Mouse (Mus musculus) heart, postnatal 36 days (tissue): ENCODE results near the gene Jmjd1c. TPM values are rescaled to one million over a fixed set of nuclear protein-coding genes. Genes with fewer than 3 reads are reported as not detected.
A peak's percentile ranks its signal among the peaks of the same experiment; 100 is the strongest.

ENCODE experiments used
- DNase-seq, 2 experiments: peaks; one replicate each; pipeline ENCODE4 v3.0.0; 2021 to 2022
- intact Hi-C: fragments of 180-260 bp; cut with DNase I; formaldehyde crosslinking; loops from one replicate; pipeline ENCODE4 v1.15.1; 2025
- total RNA-seq, 2 experiments: library from RNA; stranded (reverse); gene quantifications; 2 replicates each; pipeline ENCODE4 v1.2.3; 2021

Gene Jmjd1c
- 10 to 100 TPM; 39.4 to 41.1 TPM for total RNA-seq

- peak; percentile 74 to 87 for DNase-seq
- intact Hi-C loops = loop anchor here (1.0 to 5.0 kb wide), 5 partner anchors 31 to 185 kb away; no protein-coding TSS in a partner anchor
Measured at GRCm38 (mm10) chr10:67095798-67096620, at the start of gene Jmjd1c. Gene Jmjd1c, plus strand, starts transcription at chr10:67096125.

DNA sequence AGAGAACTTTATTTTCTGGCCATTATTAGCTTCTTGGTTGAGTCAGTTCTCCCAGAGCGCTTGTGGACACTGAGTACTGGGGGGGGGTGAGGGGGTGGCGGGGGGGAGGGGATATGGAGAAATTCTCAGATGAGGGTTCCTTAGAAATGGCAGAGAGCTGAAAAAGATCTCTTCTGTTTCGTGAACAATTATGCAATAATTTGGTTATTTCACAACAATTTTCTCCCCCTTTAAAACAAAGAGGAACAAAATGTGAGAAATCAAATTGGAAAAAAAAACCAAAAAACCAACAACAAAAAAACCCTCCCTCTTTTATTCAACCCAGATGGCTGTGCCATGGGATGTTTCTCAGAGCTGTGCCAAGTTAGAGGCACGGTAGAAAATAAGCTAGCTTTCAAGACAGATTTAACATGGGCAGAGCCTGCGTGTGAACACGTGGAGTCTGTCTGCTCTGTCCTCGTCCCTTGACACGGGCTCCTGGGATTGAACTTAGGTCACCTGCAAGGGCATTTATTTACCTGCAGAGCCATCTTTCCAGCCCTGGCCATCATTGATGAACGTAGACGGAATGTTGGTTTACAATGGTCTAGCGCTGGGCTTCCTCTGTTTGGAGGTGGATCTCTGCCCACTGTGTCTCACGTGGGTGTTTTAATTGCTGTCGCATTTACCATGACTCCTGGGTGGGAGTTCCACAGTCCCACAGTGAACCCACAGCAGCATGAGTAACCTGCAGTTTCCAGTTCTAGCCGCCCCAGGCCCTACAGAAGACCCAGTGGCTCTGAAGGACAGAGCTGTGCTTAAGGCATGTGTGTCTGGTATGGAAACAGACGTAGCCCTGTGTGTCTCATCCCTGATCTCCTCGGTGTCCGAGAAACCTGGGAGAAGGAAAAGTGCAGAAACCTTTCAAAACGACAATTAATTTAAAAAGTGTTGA, 47.9 kb upstream of the Jmjd1c start:
- no peak for DNase-seq
- intact Hi-C loops = loop anchor here (2.0 kb wide), 1 partner anchor 21 kb away; no protein-coding TSS in a partner anchor

DNA sequence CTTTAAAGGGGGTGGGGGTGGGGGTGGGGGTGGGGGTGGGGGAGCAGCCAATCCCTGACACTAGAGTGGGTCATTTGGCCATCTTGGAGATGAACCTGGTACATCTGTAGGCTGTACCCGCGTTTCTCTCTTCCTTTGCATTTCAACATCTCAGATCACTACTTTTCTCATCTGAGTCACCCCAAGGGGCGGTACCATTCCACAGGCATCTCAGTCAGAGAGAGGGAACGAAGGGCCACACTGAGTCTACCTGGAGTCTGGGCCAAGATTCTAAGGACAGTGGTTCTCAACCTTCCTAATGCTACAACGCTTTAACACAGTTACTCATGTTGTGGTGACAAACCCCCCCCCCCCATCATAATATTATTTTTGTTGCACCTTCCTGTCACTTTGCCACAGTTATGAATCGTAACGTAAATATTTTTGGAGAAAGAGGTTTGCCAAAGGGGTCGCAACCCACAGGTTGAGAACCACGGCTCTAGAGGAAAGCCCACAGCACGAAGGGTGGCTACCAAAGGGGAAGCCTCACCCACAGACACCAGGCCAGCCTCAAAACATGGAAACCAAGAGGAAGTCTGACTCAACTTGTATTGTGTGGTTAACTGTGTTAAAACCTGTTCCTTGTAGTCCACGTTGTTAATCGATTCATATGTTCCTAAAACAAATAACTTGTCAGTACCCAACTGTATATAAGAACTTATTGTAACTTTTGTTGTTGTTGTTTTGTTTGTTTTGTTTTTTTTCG, 46.9 kb upstream of the Jmjd1c start:
- intact Hi-C loops = loop anchor here (2.0 kb wide), 1 partner anchor 22 kb away; no protein-coding TSS in a partner anchor
- DNase-seq = no peak

- no peak for DNase-seq
- intact Hi-C loops = loop anchor here (2.0 kb wide), 1 partner anchor 23 kb away; no protein-coding TSS in a partner anchor
Measured at GRCm38 (mm10) chr10:67049621-67050020, 46.3 kb upstream of the Jmjd1c start.

DNA sequence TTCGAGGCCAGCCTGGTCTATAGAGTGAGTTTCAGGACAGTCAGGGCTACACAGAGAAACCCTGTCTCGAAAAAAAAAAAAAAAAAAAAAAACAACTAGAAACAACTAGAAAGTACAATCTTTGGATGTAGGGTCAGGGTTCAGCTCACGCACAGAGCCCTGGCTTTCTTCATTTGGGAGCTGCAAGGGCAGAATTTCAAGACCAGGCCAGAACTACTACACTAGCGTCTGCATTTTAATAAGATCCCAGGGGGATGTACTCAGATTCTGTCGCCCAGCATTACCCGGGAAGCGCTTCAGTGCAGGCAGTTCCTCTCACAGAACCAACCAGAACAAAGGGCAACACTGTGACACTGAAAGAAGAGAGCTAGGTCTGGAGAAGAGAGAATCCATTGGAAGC, 45.2 kb upstream of the Jmjd1c start:
- intact Hi-C loops = no loop called here
- no peak for DNase-seq

- no peak for DNase-seq
Measured at GRCm38 (mm10) chr10:67051466-67051865, 44.5 kb upstream of the Jmjd1c start.

DNA sequence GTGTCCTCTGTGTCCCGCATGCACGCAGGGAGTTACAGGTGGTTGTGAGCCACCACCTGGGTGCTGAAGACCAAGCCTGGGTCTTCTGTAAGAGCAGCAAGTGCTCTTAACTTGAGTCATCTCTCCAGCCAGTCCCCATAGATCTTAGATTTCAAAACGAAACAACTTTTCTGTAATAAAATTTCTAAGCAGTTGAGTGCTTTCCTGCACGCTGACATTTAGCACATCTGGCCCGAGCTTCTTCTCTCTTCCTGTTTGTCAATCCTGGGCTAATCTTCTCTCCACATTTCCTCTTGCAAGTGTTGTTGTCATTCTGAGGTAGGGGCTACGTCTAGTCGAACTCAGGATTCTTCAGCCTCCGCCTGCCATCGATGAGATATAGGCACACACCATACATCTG, 43.5 kb upstream of the Jmjd1c start:
- intact Hi-C loops = no loop called here

More at GRCm38 (mm10) chr10:67051466-67051865, 44.5 kb upstream of the Jmjd1c start:
- intact Hi-C loops = no loop called here

GRCm38 (mm10) chr10:67053475-67053874, 42.5 kb upstream of the Jmjd1c start:
- no peak for DNase-seq
- intact Hi-C loops = no loop called here

More for the DNA sequence above, 43.5 kb upstream of the Jmjd1c start:
- DNase-seq = no peak

GRCm38 (mm10) chr10:67055867-67056856, 39.8 kb upstream of the Jmjd1c start:
- intact Hi-C loops = loop anchor here (2.0 to 5.0 kb wide), 3 partner anchors 25 to 131 kb away; partner anchors contain the start of genes Jmjd1c and Reep3
- DNase-seq = no peak

GRCm38 (mm10) chr10:67057208-67057607, 38.7 kb upstream of the Jmjd1c start:
- intact Hi-C loops = loop anchor here (2.0 to 5.0 kb wide), 3 partner anchors 24 to 130 kb away; partner anchors contain the start of genes Jmjd1c and Reep3
- DNase-seq = no peak

DNA sequence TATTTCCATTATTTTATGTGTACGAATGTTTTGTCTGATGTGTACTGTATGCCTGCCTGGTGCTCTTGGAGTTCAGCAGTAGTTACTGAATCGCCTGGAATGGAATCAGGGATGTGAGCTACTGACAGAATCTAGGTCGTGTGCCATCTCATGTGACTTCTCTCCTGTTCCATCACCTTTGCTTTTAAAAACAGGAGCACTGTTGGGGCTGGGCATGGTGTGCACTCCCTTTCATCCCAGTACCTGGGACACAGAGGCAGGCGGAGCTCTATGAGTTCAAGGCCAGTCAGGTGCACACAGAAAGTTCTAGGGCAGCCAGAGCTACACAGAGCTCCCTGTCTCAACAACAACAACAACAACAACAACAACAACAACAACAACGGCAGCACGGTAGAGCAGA, 38.2 kb upstream of the Jmjd1c start:
- intact Hi-C loops = loop anchor here (2.0 to 5.0 kb wide), 4 partner anchors 23 to 130 kb away; partner anchors contain the start of genes Jmjd1c and Reep3
- no peak for DNase-seq

DNA sequence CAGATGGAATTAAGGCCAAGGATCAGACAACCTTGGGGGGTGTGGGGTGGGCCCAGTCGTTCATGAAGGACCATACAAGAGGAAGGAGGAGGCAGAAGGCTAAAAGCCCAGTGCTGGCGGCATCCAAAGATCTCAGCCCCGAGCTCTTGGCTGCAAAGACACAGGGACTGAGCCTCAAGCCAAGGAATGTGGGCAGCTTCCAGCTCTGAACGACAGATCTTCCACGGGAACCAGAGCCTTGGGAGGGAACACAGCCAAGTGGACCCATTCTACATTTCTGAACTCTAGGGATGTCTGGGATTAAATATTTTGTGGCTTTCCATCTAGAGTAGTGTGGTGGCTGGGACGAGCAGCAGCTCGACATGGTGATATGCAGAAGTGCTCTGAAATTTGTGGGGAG, 37.6 kb upstream of the Jmjd1c start:
- intact Hi-C loops = loop anchor here (2.0 to 5.0 kb wide), 3 partner anchors 39 to 129 kb away; partner anchors contain the start of genes Jmjd1c and Reep3
- DNase-seq = peak; percentile 62 to 67

DNA sequence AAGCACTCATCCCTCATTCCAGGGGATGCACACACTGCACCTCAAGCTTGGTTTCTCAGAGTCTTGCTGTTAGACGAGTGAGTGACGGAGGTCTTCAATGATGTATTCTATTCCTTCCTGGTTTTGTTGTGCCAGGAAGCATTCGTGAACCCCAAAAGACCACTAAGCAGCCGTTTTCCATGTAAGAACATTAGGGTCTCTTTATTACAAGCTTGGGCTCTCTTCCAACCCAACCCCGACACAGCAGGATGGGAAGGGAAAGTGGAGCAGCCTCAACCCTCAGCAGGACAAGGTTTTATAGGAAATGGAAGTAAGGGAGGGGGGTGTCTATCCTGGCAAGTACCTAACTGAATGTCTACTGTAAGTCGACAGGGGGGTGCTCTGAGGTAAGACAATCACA, 37.2 kb upstream of the Jmjd1c start:
- no peak for DNase-seq
- intact Hi-C loops = loop anchor here (2.0 to 5.0 kb wide), 3 partner anchors 39 to 129 kb away; partner anchors contain the start of genes Jmjd1c and Reep3

GRCm38 (mm10) chr10:67061367-67061801, 34.5 kb upstream of the Jmjd1c start:
- intact Hi-C loops = no loop called here
- DNase-seq = no peak

DNA sequence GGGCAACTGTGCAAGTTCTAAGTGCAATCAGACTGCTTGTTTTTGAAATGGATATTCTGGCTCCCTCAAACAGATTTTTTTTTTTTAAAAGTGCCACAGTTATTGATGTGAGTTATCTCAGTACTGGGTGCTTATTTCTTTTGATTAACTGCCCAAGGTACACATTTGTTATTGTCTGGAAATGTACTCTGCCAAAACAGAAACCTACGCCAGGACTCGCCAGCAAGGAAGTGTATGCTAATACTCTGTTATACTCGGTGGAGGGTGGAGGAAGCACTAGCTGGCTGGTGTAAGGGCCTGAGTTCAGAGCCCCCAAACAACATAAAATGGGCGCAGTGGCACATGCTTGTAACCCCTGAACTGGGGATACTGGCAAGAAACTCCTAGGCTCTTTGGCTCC, 34.1 kb upstream of the Jmjd1c start:
- intact Hi-C loops = no loop called here
- no peak for DNase-seq

GRCm38 (mm10) chr10:67065277-67065887, 30.5 kb upstream of the Jmjd1c start:
- no peak for DNase-seq
- intact Hi-C loops = no loop called here

DNA sequence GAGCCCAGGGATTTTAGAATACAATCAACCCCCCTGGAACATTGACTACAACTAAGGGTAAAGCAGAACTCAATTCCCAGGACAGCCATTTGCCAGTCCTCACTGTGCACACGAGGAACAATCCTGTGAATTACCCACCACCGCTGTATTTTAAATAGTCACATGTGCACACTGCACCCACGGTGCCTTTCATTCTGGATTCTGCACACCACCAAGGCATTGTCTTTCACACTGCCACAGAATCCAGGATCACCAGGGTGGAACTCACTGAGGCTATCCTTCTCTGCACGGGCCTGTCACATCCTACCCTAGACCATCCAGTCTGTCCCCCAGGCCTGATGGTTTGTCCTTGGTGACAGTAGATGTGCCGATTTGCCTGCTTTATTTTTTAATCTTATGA, 30.0 kb upstream of the Jmjd1c start:
- intact Hi-C loops = no loop called here

DNA sequence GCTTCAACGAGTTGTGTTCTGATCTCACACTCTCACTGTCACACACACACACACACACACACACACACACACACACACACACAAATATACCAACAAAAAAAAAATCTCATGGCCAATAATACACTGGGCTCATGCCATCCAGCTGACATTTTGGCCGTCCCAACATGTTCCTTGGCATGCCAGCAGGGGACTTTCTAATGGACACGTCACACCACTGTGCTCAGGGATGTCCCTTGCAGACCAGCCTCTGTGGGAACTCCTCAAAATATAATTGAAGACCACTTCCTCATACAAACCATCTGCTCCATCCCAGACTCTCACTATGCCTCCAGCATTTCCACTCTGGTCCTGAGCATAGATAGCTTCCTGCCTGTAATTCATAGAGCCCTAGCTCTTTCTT, 29.5 kb upstream of the Jmjd1c start:
- intact Hi-C loops = no loop called here

More for the DNA sequence above, 30.0 kb upstream of the Jmjd1c start:
- no peak for DNase-seq

More for the DNA sequence above, 29.5 kb upstream of the Jmjd1c start:
- no peak for DNase-seq
